Mouse (Mus musculus) spleen, embryonic (tissue): ENCODE measurements around the gene Rnf227.

Experiments used
- CTCF ChIA-PET: fragments of 350-600 bp; sonication (Branson Sonifier 250); formaldehyde crosslinking; loops from one replicate; lab custom pipeline; 2022; lab: Charles Lee

Rnf227 gene

GRCm38 (mm10) chr11:69369990-69370816 is 29.9 kb downstream of the Rnf227 start:
- CTCF ChIA-PET: interaction anchor here (0.6 to 0.7 kb wide), 5 partner anchors 9 to 97 kb away, joined by 3 to 8 read pairs (median 6); no protein-coding TSS in a partner anchor

- CTCF ChIA-PET: interaction anchor here (0.6 kb wide), 1 partner anchor 8 kb away, joined by 5 read pairs; no protein-coding TSS in a partner anchor
Measured at GRCm38 (mm10) chr11:69370817-69371215, 30.6 kb downstream of the Rnf227 start.

- CTCF ChIA-PET: no interaction called here
Measured at GRCm38 (mm10) chr11:69371601-69372000, 31.3 kb downstream of the Rnf227 start.

- CTCF ChIA-PET: interaction anchor here (0.6 kb wide), 1 partner anchor 99 kb away, joined by 3 read pairs; no protein-coding TSS in a partner anchor
Measured at GRCm38 (mm10) chr11:69372056-69372779, 32.0 kb downstream of the Rnf227 start.

- CTCF ChIA-PET: interaction anchor here (0.6 kb wide), 1 partner anchor 100 kb away, joined by 3 read pairs; no protein-coding TSS in a partner anchor
Measured at GRCm38 (mm10) chr11:69372780-69373170, 32.5 kb downstream of the Rnf227 start.

- CTCF ChIA-PET: no interaction called here
Measured at GRCm38 (mm10) chr11:69373223-69373965, 33.1 kb downstream of the Rnf227 start.

GRCm38 (mm10) chr11:69375646-69376045 is 35.4 kb downstream of the Rnf227 start:
- CTCF ChIA-PET: interaction anchor here (0.6 kb wide), 1 partner anchor 332 kb away, joined by 4 read pairs; no protein-coding TSS in a partner anchor

GRCm38 (mm10) chr11:69377766-69378165 is 37.5 kb downstream of the Rnf227 start:
- CTCF ChIA-PET: interaction anchor here (0.6 kb wide), 2 partner anchors 72 to 325 kb away, joined by 3 read pairs; no protein-coding TSS in a partner anchor

GRCm38 (mm10) chr11:69379600-69379999 is 39.3 kb downstream of the Rnf227 start:
- CTCF ChIA-PET: no interaction called here

GRCm38 (mm10) chr11:69381356-69381755 is 41.1 kb downstream of the Rnf227 start:
- CTCF ChIA-PET: interaction anchor here (0.6 kb wide), 1 partner anchor 74 kb away, joined by 8 read pairs; no protein-coding TSS in a partner anchor

- CTCF ChIA-PET: interaction anchor here (0.7 kb wide), 1 partner anchor 20 kb away, joined by 4 read pairs; no protein-coding TSS in a partner anchor
Measured at GRCm38 (mm10) chr11:69382478-69383105, 42.3 kb downstream of the Rnf227 start.

GRCm38 (mm10) chr11:69384979-69385378 is 44.7 kb downstream of the Rnf227 start:
- CTCF ChIA-PET: no interaction called here

GRCm38 (mm10) chr11:69386758-69387157 is 46.5 kb downstream of the Rnf227 start:
- CTCF ChIA-PET: no interaction called here

- CTCF ChIA-PET: interaction anchor here (0.6 to 1.2 kb wide), 3 partner anchors 24 to 73 kb away, joined by 3 to 12 read pairs (median 3); no protein-coding TSS in a partner anchor
Measured at GRCm38 (mm10) chr11:69388680-69389079, 48.4 kb downstream of the Rnf227 start.

- CTCF ChIA-PET: interaction anchor here (0.7 to 1.5 kb wide), 2 partner anchors 116 to 119 kb away, joined by 4 to 8 read pairs; no protein-coding TSS in a partner anchor
Measured at GRCm38 (mm10) chr11:69389531-69390399, 49.5 kb downstream of the Rnf227 start.

- CTCF ChIA-PET: interaction anchor here (0.6 to 1.5 kb wide), 4 partner anchors 42 to 121 kb away, joined by 3 to 9 read pairs (median 6); no protein-coding TSS in a partner anchor
Measured at GRCm38 (mm10) chr11:69390400-69391034, 50.3 kb downstream of the Rnf227 start.
